Mouse (Mus musculus) right cerebral cortex, postnatal 36 days (tissue): ENCODE data around the gene Kbtbd7.
"Not testable (repeated sequence)": the region's sequence is repeated elsewhere in the genome, so short reads cannot be mapped to it uniquely, and the experiment has no call there.

Experiments
- DNase-seq, 2 experiments: peaks; one replicate each; pipeline ENCODE4 v3.0.0; 2022; ENCODE audit warnings: low spot score in 2 of 2, mixed read lengths in 1 of 2

The Kbtbd7 gene

DNA sequence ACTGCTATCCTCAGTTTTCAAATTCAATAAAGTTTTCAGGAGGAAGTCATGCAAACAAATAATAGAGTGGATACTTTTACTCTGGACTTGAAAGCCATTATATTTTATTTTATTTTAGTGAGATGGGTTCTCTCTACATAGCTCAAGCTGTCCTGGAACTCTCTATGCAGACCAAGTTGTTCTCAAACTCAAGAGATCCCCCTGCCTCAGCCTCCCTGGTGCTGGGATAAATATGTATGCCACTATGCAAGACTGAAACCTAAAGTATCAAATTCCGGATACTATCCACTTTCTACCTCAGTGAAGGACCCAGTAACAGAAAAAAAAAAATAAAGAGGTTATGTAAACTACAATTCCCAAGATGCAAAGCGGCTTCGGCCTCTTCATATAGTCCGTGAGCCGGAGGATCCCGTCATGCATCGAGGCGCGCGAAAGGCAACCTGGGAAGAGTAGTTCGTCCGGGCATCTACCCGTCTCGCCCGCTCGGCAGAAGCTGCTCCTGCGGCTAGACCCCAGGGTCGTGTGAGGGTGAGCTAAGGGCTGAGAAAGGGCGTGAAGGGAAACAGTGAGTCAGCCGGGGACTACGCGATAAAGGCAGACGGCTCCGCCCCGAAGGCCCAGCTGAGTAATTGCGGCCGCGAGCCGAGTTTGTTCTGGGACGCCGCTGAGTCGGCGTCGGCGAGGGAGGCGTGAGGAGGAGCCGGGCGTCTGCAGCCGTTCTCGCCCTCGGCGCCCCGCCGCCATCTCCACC lies at the start of gene Kbtbd7:
TSS of gene Kbtbd7 (plus strand) at position 533 of the 751 bp plus-strand sequence.
- peak; percentile 90 to 92 for DNase-seq

DNA sequence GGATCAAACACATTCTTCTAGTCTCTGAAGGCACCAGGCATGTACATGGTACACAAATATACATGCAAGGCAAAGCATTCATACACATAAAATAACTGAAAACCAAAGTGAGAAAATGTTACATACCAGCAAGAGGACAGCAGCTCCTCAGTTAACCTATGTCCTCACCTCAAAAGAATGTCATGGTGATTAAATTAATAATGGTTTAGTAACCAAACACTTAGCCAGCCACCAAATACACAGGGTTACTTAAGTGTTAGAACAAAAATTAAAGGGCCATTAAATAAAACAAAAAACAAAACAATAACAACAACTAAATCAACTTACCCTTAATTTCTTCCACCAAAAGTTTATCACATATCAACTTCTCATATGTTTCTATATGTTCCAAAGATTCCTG lies 49.3 kb upstream of the Kbtbd7 start:
- no peak for DNase-seq

DNA sequence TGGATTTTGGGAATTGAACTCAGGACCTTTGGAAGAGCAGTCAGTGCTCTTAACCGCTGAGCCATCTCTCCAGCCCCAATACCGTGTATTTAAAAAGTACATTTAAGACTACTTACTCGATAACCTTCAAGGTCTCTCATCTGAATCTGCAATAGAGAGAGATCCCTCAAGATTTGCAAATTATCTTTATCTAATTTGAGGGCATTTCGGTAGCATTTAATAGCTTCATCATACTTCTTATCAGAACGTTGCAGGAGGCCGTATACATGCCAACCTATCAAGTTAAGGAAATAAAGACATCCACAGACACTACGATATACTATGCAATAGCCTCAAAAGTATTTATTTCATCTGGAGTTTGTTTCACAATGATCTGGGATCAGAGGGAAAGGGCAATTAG lies 43.2 kb upstream of the Kbtbd7 start:
- DNase-seq = no peak

DNA sequence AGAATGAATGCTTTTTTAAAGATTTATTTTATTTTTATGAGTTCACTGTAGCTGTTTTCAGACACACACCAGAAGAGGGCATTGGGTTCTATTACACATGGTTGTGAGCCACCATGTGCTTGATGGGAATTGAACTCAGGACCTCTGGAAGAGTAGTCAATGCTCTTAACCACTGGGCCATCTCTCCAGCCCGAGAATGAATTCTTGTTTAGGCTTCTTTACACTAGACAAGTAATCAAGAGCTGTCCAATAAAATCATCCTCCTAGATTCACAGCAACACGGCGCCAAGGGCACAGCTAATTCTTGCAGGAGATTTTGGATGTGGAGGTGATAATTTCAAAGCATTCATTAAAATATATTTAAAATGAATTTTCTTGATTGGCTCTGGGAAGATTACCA lies 38.0 kb upstream of the Kbtbd7 start:
- DNase-seq = no peak

DNA sequence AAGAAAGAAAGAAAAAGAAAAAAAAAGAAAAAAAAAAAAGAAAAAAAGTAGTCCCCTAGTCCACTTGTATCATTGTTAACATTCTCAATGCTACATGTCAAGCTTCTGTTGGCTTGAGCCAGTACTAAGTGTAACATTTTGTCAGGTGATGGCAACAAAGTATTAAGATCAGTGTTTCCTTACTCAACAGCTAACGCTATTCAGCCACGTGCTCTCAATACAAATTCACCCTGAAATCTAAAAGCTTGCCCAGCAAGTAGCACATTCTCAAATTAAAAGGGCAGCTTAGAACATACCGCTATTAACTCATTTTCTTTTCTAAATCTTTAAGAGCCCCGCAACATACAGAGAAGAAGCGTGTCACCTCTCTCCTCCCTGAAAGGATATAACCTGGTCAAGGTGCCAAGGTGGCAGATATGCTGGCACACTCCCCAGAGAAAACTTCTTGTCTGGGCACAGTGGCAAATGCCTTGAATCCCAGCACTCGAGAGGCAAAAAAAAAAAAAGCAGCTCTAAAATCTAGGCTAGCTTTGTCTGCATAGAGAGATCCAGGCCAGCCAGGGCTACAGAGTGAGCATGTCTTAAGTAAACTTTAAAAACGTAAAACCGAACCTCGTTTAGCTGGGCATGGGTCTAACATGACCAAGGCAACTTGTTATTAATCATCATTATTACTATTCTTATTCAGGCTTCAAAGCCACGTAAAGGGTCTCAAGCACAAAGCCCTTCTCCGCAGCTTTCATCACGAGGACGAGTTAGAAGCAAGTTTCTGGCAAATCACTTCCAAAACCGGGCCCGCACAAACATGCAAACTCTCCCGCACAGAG lies 36.7 kb upstream of the Kbtbd7 start:
- DNase-seq = no peak

DNA sequence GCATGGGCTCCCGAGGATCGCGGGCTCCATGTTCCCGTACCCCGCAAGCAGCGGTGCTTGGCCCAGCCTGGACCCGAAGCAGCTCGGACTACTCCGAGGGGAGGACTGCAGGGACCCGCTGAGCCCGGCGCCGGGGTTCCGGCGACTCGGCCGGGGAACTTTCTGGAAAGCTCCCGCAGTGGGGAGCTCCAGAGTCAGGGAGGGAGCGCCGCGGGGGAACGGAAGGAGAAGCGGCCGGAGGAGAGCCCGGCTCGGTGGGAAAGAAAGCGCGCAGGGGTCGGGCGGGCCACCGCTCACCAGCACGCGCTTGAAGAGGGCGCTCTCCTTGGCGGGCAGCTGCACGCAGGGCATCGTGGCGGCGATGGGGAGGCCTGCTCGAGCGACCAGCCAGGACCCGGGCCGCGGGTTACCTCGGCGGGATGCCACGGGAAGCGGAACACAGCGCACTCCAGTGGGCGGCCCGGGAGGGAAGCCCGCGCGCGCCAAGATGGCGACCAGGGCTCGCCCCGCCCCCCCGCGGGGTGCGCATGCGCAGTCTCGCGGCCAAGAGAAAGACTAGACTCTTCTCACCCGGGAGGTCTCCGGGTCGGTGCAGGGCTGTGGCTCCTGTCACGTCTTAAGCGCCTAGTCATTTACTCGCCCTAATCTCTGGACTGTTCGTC lies 35.9 kb upstream of the Kbtbd7 start, which contains the start of gene Naa16:
TSS of gene Naa16 (minus strand) at position 514 of the 662 bp plus-strand sequence.
- peak; percentile 85 to 89 for DNase-seq

DNA sequence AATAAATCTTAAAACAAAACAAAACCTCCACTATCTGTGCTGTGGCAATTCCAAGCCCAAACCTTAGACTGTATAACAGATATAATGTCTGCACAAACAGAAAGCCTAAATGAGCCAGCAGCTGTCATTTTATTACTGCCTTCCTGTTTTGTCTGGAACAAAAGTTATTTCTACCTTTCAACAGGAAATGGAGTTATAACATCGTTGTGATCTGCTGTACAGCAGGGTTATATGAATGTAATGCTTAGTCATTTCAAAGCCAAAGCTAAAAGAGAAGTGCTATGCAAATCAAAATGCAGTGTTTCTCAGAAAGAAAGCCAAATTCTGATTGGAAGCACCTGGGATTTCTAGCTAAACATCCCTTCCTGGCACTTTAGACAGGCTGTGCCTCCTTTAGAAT lies 33.0 kb upstream of the Kbtbd7 start:
- DNase-seq = no peak

DNA sequence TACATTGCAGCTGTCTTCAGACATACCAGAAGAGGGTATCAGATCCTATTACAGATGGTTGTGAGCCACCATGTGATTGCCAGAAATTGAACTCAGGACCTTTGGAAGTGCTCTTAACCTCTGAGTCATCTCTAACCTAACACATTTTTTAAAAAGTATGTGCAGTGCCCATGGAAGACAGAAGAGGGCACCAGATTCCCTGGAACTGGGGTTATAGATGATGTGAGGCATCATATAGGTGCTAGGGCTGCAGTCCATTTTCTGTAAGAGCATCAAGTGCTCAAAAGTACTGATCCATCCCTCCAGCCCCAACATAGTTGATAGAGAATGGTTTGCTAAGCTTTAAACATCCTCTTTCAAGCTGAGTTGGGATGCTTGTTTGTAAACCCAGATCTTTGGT lies 31.7 kb upstream of the Kbtbd7 start:
- DNase-seq = no peak

DNA sequence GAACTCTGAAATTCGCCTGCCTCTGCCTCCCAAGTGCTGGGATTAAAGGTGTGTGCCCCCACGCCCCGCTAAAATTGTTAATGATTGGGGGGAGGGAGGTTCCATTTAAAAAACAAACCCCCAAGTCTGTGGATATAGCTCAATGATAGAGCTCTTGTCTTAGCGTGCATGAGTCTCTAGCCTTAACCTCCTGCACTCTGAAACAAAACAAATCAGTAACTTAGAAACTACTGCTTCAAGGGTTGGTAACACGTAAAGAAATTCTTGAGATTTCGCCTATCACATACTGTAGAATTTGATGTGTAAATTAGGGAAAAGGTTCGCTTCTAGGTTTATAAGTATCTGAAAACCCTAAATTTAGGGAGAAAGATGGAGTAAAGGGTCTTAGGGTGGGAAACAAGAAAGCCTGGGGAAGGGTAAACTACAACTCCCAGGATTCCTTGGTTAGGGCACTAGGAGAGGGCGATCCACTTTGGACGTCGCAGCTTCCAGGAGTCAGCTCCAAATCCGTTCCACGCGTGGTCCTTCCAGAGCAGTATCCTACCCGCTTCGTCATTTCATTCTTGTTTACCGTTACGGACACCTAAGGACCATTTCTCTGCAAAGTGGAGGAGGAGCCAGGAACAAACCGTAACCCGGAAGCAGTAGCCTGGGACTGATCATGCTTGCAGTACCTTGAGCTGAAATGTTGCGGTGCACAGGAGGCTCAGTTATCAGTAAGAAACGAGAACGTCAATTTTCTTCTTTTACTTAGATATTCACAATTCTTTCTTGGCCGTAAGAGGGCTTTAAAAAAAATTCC lies 28.8 kb upstream of the Kbtbd7 start, which contains the start of gene Mtrf1:
TSS of gene Mtrf1 (plus strand) at position 452 of the 802 bp plus-strand sequence.
- DNase-seq = peak; percentile 61 to 70

DNA sequence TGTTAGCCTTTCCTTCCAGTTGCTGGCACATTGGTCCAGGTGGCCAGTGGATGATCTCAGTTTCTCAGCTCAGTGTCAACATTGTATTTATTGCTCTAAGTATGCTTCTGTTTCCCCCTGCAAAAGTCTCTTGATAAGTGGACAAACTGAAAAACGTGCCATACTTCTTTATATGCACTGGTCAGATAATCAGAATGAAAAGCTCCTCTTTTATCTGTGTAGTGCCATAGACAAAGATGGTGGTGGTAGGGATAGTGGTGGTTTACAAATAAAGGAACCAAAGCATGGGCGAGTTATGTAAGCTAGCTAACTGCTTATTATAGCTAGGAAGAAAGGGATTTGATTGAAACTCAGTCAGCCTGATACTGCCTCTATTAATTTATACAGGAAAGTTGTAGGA lies 18.7 kb upstream of the Kbtbd7 start:
- DNase-seq = no peak

DNA sequence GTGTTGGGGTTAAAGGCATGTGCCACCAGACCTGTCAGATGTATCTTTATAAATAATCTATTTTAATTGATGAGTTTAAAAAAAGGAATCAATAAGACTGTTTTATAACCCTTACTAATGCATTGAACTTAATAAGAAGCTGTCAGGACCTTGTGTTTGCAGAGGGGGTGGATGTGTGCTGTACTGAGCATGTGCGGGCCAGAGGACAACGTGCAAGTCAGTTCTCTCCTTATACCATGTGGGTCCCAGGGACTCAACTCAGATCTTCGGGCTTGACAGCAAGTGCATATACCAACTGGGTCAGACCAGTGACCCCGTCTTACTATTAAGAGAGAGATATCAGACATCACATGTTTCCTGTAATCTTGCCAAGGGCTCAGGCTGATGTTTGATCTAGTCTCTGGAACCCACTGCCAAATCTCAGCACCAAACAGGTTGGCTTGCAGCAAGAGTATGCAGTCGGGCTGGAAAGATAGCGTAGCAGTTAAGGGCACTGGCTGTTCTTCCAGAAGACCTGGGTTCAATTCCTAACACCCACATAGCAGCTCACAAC lies 17.0 kb upstream of the Kbtbd7 start:
- no peak for DNase-seq

DNA sequence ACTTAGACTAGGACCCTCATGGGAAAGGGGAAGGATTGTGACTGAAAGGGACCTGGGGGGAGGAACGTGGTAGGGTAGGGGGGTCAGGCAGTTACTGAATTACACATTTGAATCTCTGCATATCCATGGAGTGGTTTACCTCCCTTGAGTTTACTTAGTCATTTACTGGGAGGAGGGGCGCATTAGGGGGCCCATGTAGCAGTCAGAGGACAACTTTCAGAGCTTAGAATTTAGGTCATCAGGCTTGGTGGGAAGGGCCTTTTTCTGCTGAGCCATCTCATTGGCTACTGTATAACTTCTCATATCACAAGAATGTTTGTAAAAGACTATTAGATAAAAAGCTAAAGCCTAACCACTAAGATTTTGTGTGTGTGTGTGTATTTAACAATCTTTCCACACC lies 15.6 kb upstream of the Kbtbd7 start:
- no peak for DNase-seq

DNA sequence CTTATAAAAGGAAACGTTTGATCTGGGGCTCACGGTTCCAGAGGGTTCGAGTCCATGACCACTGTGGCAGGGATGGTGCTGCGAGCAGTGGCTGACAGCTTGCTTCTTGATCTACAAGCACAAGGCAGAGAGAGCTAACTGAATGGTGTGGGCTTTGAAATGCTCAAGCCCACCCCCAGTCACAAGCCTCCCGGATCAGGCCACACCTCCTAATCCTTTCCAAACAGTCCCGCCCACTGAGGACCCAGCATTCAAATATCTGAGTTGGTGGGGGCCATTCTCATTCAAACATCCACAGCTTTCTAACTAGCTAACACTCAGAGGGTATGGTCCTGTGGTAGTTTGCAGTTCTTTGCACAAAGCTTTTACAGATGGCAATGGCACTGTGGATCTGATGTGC lies 13.2 kb upstream of the Kbtbd7 start:
- DNase-seq = no peak

DNA sequence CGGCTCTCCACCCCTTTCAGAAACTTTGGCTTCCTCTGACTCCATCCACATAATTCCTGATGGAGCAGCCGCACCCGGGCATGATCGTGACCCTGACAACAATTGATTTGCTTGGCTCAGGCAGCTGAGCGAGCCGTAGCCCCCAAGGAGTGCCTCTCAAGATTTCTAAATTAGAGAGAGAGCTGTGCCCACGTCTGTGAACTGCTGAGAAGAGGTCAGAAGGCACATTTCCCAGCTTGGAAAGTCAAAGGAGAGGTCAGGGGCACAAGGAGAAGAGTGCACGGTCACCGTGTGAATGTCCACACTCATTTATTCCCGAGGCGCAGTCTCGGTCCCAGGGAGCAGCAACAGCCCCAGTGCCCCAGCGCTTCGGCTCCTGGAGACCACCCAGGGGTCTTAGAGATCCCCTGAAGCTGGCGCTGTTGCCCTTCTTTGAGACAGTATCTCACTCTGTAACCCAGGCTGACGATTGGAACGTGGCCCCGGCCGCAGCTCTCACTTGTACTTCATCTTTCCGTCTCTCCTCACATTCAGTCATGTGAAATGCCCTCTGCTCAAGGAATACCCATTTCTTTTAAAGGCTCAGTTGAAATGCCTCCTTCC lies 6.1 kb upstream of the Kbtbd7 start:
- no peak for DNase-seq

DNA sequence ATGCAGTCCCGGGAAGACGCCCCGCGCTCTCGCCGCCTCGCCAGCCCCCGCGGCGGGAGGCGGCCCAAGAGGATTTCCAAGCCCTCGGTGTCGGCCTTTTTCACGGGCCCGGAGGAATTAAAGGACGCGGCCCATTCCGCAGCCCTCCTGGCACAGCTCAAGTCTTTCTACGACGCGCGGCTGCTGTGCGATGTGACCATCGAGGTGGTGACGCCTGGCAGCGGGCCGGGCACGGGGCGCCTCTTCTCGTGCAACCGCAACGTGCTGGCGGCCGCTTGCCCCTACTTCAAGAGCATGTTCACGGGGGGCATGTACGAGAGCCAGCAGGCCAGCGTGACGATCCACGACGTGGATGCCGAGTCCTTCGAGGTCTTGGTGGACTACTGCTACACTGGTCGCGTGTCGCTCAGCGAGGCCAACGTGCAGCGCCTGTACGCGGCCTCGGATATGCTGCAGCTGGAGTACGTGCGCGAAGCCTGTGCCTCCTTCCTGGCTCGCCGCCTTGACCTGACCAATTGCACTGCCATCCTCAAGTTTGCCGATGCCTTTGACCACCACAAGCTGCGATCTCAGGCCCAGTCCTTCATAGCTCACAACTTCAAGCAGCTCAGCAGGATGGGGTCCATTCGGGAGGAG lies 537 bp downstream of the Kbtbd7 start:
- not testable (repeated sequence) for DNase-seq

DNA sequence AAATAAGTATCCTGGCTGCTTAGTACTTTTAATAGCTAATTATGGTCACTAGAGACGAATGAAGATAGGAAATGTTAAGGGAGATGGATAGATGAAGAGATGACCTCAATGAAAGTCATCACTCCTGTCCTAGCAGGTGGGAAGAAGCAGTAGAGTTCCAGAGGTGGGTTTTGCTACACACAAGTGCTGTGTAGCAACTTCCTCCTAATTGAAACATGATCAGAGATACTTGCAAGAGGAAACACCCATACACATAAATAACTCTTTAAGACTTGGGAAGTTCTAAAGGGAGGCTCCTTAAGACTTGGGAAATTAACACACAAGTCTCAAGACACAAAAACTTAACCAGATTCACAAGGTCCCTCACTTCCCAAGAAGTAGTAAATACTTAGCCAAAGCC lies 7.8 kb downstream of the Kbtbd7 start:
- no peak for DNase-seq

DNA sequence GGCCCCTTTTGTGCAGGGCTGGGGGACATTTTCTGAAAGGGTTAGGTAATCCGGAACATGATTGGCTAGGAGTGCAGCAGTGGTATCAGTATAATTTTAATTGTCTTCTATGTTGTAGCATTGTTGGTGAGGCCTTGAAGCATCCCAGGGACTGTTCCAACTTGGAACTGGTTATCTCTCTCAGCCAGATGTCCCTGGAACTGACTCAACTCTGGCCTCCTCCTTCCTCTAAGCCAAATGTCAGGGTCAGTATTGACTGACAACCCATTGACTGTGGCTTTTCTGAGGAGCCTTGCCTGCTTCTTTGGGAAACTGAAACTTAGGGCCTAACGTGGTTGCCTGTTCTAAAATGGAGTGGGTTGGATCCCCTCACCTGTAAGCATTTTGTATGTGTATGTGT lies 14.3 kb downstream of the Kbtbd7 start:
- DNase-seq = no peak

DNA sequence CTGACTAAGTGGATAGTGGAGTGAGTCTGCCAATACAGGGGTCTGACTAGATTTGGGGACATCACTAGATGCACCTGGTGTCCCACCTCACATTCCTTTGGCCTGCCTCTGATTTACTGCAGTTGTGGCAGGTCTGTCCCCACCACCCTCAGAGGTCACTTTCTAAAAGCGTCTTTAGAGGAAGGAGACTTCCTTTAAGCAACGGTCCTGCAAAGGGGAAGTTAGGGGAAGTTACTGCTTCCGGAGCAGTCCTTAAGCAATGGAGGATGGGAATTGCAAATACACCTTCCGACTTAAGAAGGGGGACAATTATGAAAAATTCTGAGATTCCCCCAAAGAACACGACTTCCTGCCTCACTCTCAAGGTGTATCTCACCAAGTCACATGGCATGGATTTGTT lies 15.1 kb downstream of the Kbtbd7 start:
- no peak for DNase-seq

DNA sequence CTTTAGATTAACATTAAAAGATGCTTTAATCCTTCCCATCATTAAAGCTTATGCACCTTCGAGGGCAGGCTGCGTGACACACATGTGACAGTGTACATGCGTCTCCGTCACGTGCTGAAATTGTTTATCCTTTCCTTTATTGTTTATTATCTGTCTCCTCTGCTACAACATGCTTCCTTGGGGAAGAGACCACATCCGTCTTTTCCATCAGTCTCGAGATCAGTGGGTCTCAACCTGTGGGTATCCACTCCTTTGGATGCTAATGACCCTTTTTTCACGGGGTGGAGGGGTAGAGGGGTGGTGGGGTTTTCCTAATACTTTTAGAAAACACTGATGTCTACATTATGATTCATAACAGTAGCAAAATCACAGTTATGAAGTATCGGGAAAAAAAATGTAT lies 18.3 kb downstream of the Kbtbd7 start:
- DNase-seq = no peak

DNA sequence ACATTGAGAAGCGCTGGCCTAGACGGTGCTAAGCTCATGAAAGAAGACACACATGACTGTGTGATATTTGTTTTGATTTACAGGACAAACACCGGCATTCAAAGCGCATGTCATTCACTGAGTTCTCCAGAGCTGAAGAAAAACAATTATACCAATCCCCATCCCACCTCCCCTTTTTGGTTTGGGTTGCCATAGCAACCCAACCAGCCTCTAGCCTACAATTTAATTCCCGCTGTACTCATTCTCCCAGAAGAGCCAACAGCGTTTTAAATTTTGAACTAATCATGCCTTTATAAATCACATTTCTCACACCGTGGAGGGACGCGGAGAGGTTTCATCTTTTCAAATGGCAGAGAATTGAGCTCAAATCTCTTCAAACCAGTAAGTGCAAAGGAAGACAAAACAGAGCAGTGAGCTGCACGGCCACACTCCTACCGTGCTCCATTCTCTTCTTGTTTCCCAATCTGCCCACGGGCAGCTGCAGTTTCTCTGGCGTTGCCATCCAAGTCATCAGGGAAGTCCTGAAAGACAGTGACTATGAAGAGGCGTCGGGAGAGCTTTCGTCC lies 18.8 kb downstream of the Kbtbd7 start:
- DNase-seq = peak in 1 of 2 experiments; percentile 16
